Mouse (Mus musculus) CH12.LX (cell line): ENCODE results near the gene Serbp1. TPM values are rescaled to one million over a fixed set of nuclear protein-coding genes. Genes with fewer than 3 reads are reported as not detected.

ENCODE experiments used
- DNase-seq: peaks from one replicate; pipeline ENCODE4 v3.0.0-alpha.2; 2013; ENCODE audit errors: extremely low read depth
- H3K27ac ChIP-seq: 2 replicates; pipeline ENCODE4 v1.5.1; 2012; ENCODE audit warnings: low read depth, mild to moderate bottlenecking, control low read depth, moderate library complexity; ENCODE audit not compliant: insufficient read depth
- H3K27me3 ChIP-seq: replicated peaks from 2 replicates; pipeline ENCODE3; 2012; ENCODE audit warnings: inconsistent platforms
- H3K36me3 ChIP-seq, 2 experiments: replicated peaks in 1 of 2; 2 replicates each; pipeline versions ENCODE3 to v1.6.1; 2012; ENCODE audit warnings: inconsistent platforms in 1 of 2, low read length in 1 of 2, mild to moderate bottlenecking in 1 of 2, mixed read lengths in 1 of 2, moderate library complexity in 1 of 2; ENCODE audit not compliant: control insufficient read depth in 1 of 2, insufficient read depth in 1 of 2
- H3K4me1 ChIP-seq, 2 experiments: 2 replicates each; pipeline ENCODE4 v1.6.1; 2012; ENCODE audit warnings: inconsistent platforms in 1 of 2, moderate library complexity in 1 of 2; ENCODE audit not compliant: insufficient read depth in 2 of 2, control insufficient read depth in 1 of 2
- H3K4me2 ChIP-seq: 2 replicates; pipeline ENCODE4 v1.6.1; 2012; ENCODE audit warnings: low read depth, mild to moderate bottlenecking, control low read depth; ENCODE audit not compliant: poor library complexity, insufficient read depth, severe bottlenecking
- H3K4me3 ChIP-seq, 3 experiments: fragments of 150-350 bp in 1 of 3; sonication (generic) in 1 of 3; replicated peaks in 1 of 3; 2 replicates each; pipeline versions ENCODE3 to v1.5.1; 2011 to 2012; ENCODE audit warnings: low read depth in 2 of 3, low read length in 2 of 3, mild to moderate bottlenecking in 2 of 3, moderate library complexity in 2 of 3, control low read depth in 1 of 3, improper control_type of control experiment in 1 of 3, inconsistent platforms in 1 of 3, mixed read lengths in 1 of 3; ENCODE audit not compliant: poor library complexity in 1 of 3
- H3K79me2 ChIP-seq: replicated peaks from 2 replicates; pipeline ENCODE4 v1.6.1; 2012; ENCODE audit warnings: mild to moderate bottlenecking, moderate library complexity; ENCODE audit not compliant: control insufficient read depth, poor library complexity, insufficient read depth, severe bottlenecking; ENCODE audit errors: extremely low read depth
- H3K9ac ChIP-seq: 2 replicates; pipeline ENCODE4 v1.6.1; 2012; ENCODE audit warnings: low read depth, mild to moderate bottlenecking, control low read depth, moderate library complexity; ENCODE audit not compliant: insufficient read depth
- H3K9me3 ChIP-seq: replicated peaks from 2 replicates; pipeline ENCODE3; 2012; ENCODE audit warnings: low read length, inconsistent platforms, mixed read lengths
- CHD2 ChIP-seq: IDR thresholded peaks from 2 replicates; pipeline ENCODE4 v1.6.1; 2011; ENCODE audit warnings: low read length, improper control_type of control experiment
- E2F4 ChIP-seq: IDR thresholded peaks from 2 replicates; pipeline ENCODE4 v1.6.1; 2011; ENCODE audit warnings: low read depth, low read length, improper control_type of control experiment; ENCODE audit not compliant: insufficient replicate concordance
- ELF1 ChIP-seq: IDR thresholded peaks from 2 replicates; pipeline ENCODE4 v1.6.1; 2014; ENCODE audit warnings: low read depth, mild to moderate bottlenecking, inconsistent platforms, low read length, improper control_type of control experiment
- IRF4 ChIP-seq: IDR thresholded peaks from 2 replicates; pipeline ENCODE4 v1.6.1; 2014; ENCODE audit warnings: low read depth, mild to moderate bottlenecking, inconsistent platforms, low read length, improper control_type of control experiment
- JUND ChIP-seq: conservative IDR thresholded peaks from 2 replicates; pipeline ENCODE4 v1.6.1; 2011; ENCODE audit warnings: low read depth, low read length, improper control_type of control experiment
- MAX ChIP-seq: IDR thresholded peaks from 2 replicates; pipeline ENCODE4 v1.6.1; 2011; ENCODE audit warnings: low read length, improper control_type of control experiment
- MXI1 ChIP-seq: IDR thresholded peaks from 2 replicates; pipeline ENCODE4 v1.6.1; 2011; ENCODE audit warnings: mild to moderate bottlenecking, low read depth, low read length, improper control_type of control experiment
- PAX5 ChIP-seq: IDR thresholded peaks from 2 replicates; pipeline ENCODE4 v1.6.1; 2012; ENCODE audit warnings: low read length, inconsistent platforms, mixed read lengths
- POLR2AphosphoS2 ChIP-seq: IDR thresholded peaks from 2 replicates; pipeline ENCODE4 v1.6.1; 2011; ENCODE audit warnings: low read depth, low read length, improper control_type of control experiment
- RAD21 ChIP-seq: IDR thresholded peaks from 2 replicates; pipeline ENCODE4 v1.6.1; 2011; ENCODE audit warnings: low read depth, mild to moderate bottlenecking, low read length, improper control_type of control experiment, moderate library complexity
- UBTF ChIP-seq: IDR thresholded peaks from 2 replicates; pipeline ENCODE4 v1.6.1; 2012; ENCODE audit warnings: low read depth, mild to moderate bottlenecking, inconsistent platforms, low read length, improper control_type of control experiment, moderate library complexity
- USF2 ChIP-seq: conservative IDR thresholded peaks from 2 replicates; pipeline ENCODE4 v1.6.1; 2011; ENCODE audit warnings: low read depth, low read length, improper control_type of control experiment
- ZKSCAN1 ChIP-seq: IDR thresholded peaks from 2 replicates; pipeline ENCODE4 v1.6.1; 2012; ENCODE audit warnings: low read depth, inconsistent platforms, low read length, improper control_type of control experiment, borderline replicate concordance
- ZMIZ1 ChIP-seq: IDR thresholded peaks from 2 replicates; pipeline ENCODE4 v1.6.1; 2012; ENCODE audit warnings: low read depth, mild to moderate bottlenecking, inconsistent platforms, low read length, improper control_type of control experiment
- dilution Hi-C: fragments of 300-500 bp; cut with MboI; formaldehyde crosslinking; loops from 2 replicates; pipeline ENCODE4 v1.14.3; 2020; ENCODE audit warnings: low sequenced_read_pairs; ENCODE audit not compliant: extremely low pct_unique_long_range_greater_than_20kb, extremely low pct_ligation_motif_present
- in situ Hi-C: fragments of 300-500 bp; cut with MboI; formaldehyde crosslinking; loops from 3 replicates; pipeline ENCODE4 v1.14.3; 2019; ENCODE audit warnings: low sequenced_read_pairs, low pct_ligation_motif_present, low pct_unique_long_range_greater_than_20kb, mixed read lengths
- polyA plus RNA-seq: library from polyadenylated mRNA; unstranded; fragments of >175 nt; gene quantifications from 2 replicates; pipeline ENCODE4 v1.2.1, GENCODE M21; 2012; ENCODE audit warnings: low read depth; ENCODE audit not compliant: insufficient read length
- total RNA-seq, 2 experiments: library from RNA; depleted of rRNA; stranded (reverse); fragments of 300-350 nt in 1 of 2; fragments of >200 nt in 1 of 2; gene quantifications; 2 replicates each; pipeline ENCODE4 v1.2.3; 2012 to 2014

Serbp1 gene
- total and polyA plus RNA-seq, 3 experiments, result 828 to 2,454 (median 835) TPM

DNA sequence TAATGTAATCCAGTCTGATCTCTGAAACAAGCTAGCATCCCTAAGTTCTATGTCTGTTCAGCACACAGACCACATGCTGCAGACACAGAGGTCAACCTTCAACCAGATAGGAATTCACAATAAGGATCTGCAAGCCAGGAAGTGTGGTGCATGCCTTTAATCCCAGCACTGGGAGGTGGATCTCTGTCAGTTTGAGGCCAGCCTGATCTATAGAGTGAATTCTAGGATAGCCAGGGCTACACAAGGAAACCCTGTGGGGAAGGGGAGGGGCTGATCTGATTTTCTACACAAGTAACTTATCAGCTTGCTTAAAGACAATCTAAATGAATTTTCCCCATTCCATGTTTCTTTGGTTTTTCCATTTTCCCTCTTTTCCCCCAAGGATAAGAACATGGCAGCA lies 17.2 kb upstream of the Serbp1 start:
- Histone ChIP-seq H3K36me3 (no peaks in the 10 kb centered on the region), H3K79me2 (no peaks in the 10 kb centered on the region), H3K27me3 (no peaks in the 10 kb centered on the region), H3K9me3 (no peaks in the 10 kb centered on the region), H3K4me3 (no peak overlapping the region), H3K27ac (no peak overlapping the region), H3K4me1 (no peaks in the 10 kb centered on the region), H3K4me2 (no peak overlapping the region), H3K9ac (no peak overlapping the region)
- no peak for DNase-seq
- dilution Hi-C loops, result no loop called here
- in situ Hi-C loops, result no loop called here
- TF ChIP-seq POLR2AphosphoS2, result no peak
- no peak for TF ChIP-seq UBTF
- TF ChIP-seq ZMIZ1, result no peak
- no peak for TF ChIP-seq CHD2
- TF ChIP-seq JUND, result no peak
- no peak for TF ChIP-seq MXI1

DNA sequence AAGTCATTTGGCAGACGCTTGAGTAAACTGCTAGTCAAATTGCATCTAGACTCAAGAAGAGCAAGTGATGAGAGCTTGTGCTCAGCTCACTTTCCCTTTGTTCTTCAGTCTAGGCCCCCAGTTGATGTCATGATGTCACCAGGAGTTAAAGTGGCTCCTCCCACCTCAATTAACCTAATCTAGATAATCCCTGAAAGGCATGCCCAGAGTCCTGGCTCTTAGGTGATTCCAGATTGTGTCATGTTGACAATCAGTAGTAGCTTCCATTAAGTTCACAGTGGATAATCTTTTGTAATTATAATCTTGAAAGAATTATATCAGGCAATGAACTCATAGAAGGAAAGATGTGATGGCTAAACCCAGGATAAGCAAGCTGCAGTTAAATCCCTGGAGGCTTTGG lies 14.9 kb upstream of the Serbp1 start:
- H3K4me1 ChIP-seq, result no peaks in the 10 kb centered on the region
- no peak overlapping the region for H3K4me2 ChIP-seq
- dilution Hi-C loops (no loop called here), in situ Hi-C loops (no loop called here)
- no peak for DNase-seq
- no peak overlapping the region for H3K9ac ChIP-seq
- no peak for TF ChIP-seq IRF4
- TF ChIP-seq RAD21, result no peak
- TF ChIP-seq MAX, result no peak
- H3K27me3 ChIP-seq, result no peaks in the 10 kb centered on the region
- no peaks in the 10 kb centered on the region for H3K9me3 ChIP-seq
- H3K36me3 ChIP-seq, result no peaks in the 10 kb centered on the region
- H3K4me3 ChIP-seq, result no peak overlapping the region
- H3K79me2 ChIP-seq, result no peaks in the 10 kb centered on the region
- no peak overlapping the region for H3K27ac ChIP-seq

GRCm38 (mm10) chr6:67223499-67223898 lies 14.5 kb upstream of the Serbp1 start:
- Histone ChIP-seq H3K4me2 (no peak overlapping the region), H3K27me3 (no peaks in the 10 kb centered on the region), H3K4me3 (no peak overlapping the region), H3K36me3 (no peaks in the 10 kb centered on the region), H3K79me2 (no peaks in the 10 kb centered on the region), H3K9me3 (no peaks in the 10 kb centered on the region), H3K4me1 (no peaks in the 10 kb centered on the region), H3K9ac (no peak overlapping the region), H3K27ac (no peak overlapping the region)
- TF ChIP-seq USF2 (no peak), E2F4 (no peak), ELF1 (no peak), ZKSCAN1 (no peak), PAX5 (no peak), RAD21 (no peak)
- no peak for DNase-seq
- dilution Hi-C loops (no loop called here), in situ Hi-C loops (no loop called here)
